Mouse (Mus musculus) erythroblast, embryonic 14.5 days (primary cell): ENCODE measurements around the gene Mpzl3. TPM values are rescaled to one million over a fixed set of nuclear protein-coding genes. Genes with fewer than 3 reads are reported as not detected.

ENCODE experiments used
- H3K27me3 ChIP-seq: 2 replicates; pipeline ENCODE4 v1.6.1; 2012; ENCODE audit warnings: inconsistent platforms; ENCODE audit not compliant: control insufficient read depth
- H3K36me3 ChIP-seq: 2 replicates; pipeline ENCODE4 v1.6.1; 2012; ENCODE audit warnings: mild to moderate bottlenecking, inconsistent platforms; ENCODE audit not compliant: control insufficient read depth
- H3K4me1 ChIP-seq: 2 replicates; pipeline ENCODE4 v1.6.1; 2012; ENCODE audit warnings: inconsistent platforms; ENCODE audit not compliant: control insufficient read depth
- H3K4me3 ChIP-seq: replicated peaks from 2 replicates; pipeline ENCODE3; 2012; ENCODE audit warnings: moderate library complexity, mild to moderate bottlenecking, inconsistent platforms
- H3K9me3 ChIP-seq: 2 replicates; pipeline ENCODE4 v1.6.1; 2012; ENCODE audit warnings: low read length, inconsistent platforms, mixed read lengths; ENCODE audit not compliant: control insufficient read depth
- GATA1 ChIP-seq: IDR thresholded peaks from 2 replicates; pipeline ENCODE4 v1.6.1; 2012; ENCODE audit warnings: low read length, inconsistent platforms, mixed read lengths
- TAL1 ChIP-seq: IDR thresholded peaks from 3 replicates; pipeline ENCODE4 v1.6.1; 2012; ENCODE audit warnings: low read length, inconsistent platforms, mixed read lengths
- polyA plus RNA-seq: library from polyadenylated mRNA; stranded (reverse); fragments of >175 nt; gene quantifications from 2 replicates; pipeline ENCODE4 v1.2.3, GENCODE M21; 2012

Mpzl3 gene
- polyA plus RNA-seq, 1 experiment: not detected

DNA sequence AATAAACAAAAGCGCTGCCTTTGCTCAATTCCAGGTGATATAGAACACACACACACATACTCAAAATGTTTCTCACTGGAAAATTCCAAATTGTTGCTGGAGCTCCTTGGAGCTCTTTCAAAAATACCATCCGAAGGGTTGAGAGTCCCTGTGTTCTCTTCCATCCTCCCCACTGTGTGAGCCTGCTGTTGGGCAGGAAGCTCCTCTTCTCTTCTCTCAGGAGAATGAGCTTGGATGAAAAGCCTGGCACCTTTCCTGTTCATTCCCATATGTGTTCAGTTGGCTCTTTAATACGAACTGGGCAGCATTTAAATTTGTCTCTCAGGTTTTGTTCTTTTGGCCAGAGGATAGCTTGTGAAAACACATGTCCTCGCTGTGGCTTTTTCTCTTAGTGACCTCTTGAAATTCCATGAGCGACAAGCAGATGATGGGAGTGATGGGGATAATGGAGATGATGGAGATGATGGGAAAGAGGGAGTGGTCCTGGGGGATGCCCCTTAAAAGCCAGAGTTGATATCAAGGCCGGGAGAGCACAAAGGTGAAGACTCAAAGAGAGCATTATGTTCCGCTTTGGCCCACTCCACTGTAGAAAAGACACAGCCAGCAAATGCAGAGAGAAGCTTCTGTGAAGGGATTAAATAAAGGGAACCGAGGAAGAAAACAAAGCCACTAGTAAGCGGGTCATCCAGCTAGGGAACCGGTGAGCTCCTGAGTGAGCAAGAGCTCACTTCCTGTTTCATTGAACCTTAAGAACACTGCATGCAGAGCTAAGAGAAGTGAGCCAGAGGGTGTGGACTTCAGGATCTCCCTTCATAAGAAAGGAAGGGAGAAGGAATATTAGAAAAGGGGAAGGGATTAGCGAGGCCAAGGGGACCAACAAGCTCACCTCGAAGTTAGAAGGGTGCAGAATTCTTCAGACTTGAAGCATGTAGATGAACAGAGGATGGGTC lies 31.0 kb downstream of the Mpzl3 start:
- Histone ChIP-seq H3K4me3 (no peak overlapping the region), H3K27me3 (no peaks in the 10 kb centered on the region), H3K4me1 (no peaks in the 10 kb centered on the region), H3K36me3 (no peaks in the 10 kb centered on the region), H3K9me3 (no peaks in the 10 kb centered on the region)
- no peak for TF ChIP-seq GATA1

DNA sequence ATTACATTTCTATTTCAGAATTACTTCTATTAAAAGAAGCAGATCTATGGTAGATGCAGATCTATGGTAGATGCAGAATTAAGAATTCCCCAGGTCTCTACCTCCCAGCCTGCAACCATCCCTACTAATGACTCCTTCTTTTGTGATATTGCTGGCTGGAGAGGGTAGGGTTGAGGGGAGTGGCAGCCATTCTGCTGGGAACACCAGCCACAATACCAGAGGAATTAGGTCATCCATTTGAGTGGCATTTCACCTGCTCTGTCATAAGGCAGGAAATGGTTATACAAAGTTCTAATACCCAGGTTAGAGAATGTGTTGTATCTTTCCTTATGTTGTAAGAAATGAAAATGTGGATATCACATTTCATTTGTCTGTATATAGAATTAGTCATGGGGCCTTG lies 33.1 kb downstream of the Mpzl3 start:
- no peak overlapping the region for H3K4me3 ChIP-seq
- H3K27me3 ChIP-seq: 0 out of 2 replicates have a peak, but pooled peaks cover 2% of the 10 kb centered on the region
- H3K4me1 ChIP-seq: no peaks in the 10 kb centered on the region
- TF ChIP-seq TAL1 (no peak), GATA1 (no peak)
- H3K36me3 ChIP-seq: no peaks in the 10 kb centered on the region
- no peaks in the 10 kb centered on the region for H3K9me3 ChIP-seq

DNA sequence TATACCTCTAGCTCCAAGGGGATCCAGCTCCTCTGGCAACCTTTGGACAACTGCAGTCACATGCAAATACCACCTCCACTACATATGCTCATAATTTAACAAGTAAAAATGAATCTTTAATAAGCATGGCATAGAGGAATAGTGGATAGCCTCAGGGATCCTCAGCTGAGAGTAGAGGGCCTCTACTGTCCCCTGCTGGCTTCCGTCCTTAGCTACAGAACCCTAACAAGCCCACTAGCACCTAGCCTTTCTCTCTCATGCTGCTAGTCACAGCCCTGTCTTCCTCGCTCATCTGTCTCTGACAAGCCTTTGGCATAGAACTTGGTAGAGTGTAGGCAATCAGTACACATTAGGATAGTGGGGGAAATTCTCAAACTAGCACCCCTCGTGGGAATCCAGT lies 35.8 kb downstream of the Mpzl3 start:
- Histone ChIP-seq H3K4me1 (no peaks in the 10 kb centered on the region), H3K4me3 (no peak overlapping the region), H3K9me3 (no peaks in the 10 kb centered on the region), H3K27me3 (0 out of 2 replicates have a peak, but pooled peaks cover 2% of the 10 kb centered on the region), H3K36me3 (no peaks in the 10 kb centered on the region)
- TF ChIP-seq GATA1 (no peak), TAL1 (no peak)

GRCm38 (mm10) chr9:45092641-45093040 lies 37.7 kb downstream of the Mpzl3 start:
- Histone ChIP-seq H3K9me3 (no peaks in the 10 kb centered on the region), H3K27me3 (0 out of 2 replicates have a peak, but pooled peaks cover 2% of the 10 kb centered on the region), H3K4me3 (no peak overlapping the region), H3K36me3 (no peaks in the 10 kb centered on the region), H3K4me1 (no peaks in the 10 kb centered on the region)
- TF ChIP-seq TAL1 (no peak), GATA1 (no peak)

DNA sequence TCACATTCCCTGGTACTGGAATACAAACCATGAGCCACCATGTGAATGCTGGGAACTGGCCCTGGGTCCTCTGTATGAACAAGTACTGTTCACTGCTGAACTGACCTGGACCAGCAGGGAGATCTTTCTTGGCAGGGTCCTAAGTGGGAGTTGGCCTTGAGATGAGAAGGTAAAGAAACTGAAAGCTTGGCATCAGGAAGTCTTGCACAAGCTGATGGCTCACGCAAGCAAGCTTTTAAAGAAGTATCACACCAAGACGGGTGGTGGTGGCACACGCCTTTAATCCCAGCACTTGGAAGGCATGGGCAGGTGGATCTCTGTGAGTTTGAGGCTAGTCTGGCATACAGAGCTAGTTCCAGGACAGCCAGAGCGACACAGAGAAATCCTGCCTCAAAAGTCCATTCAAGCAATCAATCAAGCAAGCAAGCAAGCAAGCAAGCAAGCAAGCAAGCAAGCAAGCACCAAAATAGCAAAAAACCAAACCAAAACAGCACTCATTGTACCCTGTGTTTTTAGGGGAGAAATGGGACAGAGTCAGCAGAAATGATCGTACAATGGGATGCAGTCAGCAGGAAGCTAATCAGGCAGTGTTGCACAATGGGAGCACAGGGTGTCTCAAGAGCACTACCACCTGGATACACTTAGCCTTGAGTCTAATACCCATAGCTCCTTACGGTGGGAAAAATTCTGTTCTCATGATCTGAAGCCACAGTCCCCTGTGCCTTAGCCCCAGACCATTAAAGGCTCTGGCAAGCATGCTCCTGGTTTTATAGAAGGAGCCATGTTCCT lies 40.4 kb downstream of the Mpzl3 start:
- H3K36me3 ChIP-seq: no peaks in the 10 kb centered on the region
- H3K9me3 ChIP-seq: no peaks in the 10 kb centered on the region
- no peak overlapping the region for H3K4me3 ChIP-seq
- H3K4me1 ChIP-seq: no peaks in the 10 kb centered on the region
- TF ChIP-seq GATA1 (no peak), TAL1 (no peak)
- H3K27me3 ChIP-seq: 0 out of 2 replicates have a peak, but pooled peaks cover 2% of the 10 kb centered on the region

GRCm38 (mm10) chr9:45097877-45098276 lies 42.9 kb downstream of the Mpzl3 start:
- Histone ChIP-seq H3K36me3 (no peaks in the 10 kb centered on the region), H3K4me3 (no peak overlapping the region), H3K9me3 (no peaks in the 10 kb centered on the region), H3K4me1 (no peaks in the 10 kb centered on the region), H3K27me3 (no peaks in the 10 kb centered on the region)
- no peak for TF ChIP-seq GATA1
- TF ChIP-seq TAL1: no peak

GRCm38 (mm10) chr9:45098426-45098825 lies 43.4 kb downstream of the Mpzl3 start:
- no peak for TF ChIP-seq GATA1
- TF ChIP-seq TAL1: no peak
- no peaks in the 10 kb centered on the region for H3K27me3 ChIP-seq
- H3K4me1 ChIP-seq: no peaks in the 10 kb centered on the region
- H3K9me3 ChIP-seq: no peaks in the 10 kb centered on the region
- H3K36me3 ChIP-seq: no peaks in the 10 kb centered on the region
- H3K4me3 ChIP-seq: no peak overlapping the region

DNA sequence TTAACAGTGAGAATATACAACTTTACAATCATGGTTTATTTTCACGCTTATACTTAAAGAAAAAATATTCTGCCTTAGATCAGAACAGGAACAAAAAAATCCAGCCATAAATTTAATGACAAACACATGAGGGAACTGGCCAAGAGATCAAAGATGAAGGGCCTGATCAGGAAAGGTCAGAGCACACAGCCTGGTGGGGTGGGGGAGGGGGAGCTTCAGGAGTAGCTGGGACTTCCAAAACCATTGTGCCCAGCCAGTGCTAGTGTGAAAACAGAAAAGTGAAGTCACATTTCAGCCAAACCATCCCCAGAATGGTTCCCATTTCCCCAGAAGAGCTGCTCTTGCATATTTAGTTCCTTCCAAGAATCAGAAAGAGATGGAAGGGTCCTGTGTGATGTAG lies 47.5 kb downstream of the Mpzl3 start:
- H3K4me3 ChIP-seq: no peak overlapping the region
- H3K36me3 ChIP-seq: no peaks in the 10 kb centered on the region
- no peaks in the 10 kb centered on the region for H3K27me3 ChIP-seq
- TF ChIP-seq TAL1: no peak
- TF ChIP-seq GATA1: no peak
- H3K4me1 ChIP-seq: no peaks in the 10 kb centered on the region
- no peaks in the 10 kb centered on the region for H3K9me3 ChIP-seq
